Mouse (Mus musculus) embryo, embryonic 10.5 days (tissue): Measurements from ENCODE around the gene Itga2.
A peak's percentile ranks its signal among the peaks of the same experiment; 100 is the strongest.

Experiments
- DNase-seq: peaks from one replicate; pipeline ENCODE4 v3.0.0-alpha.2; 2015; ENCODE audit warnings: low spot score

The Itga2 gene

DNA sequence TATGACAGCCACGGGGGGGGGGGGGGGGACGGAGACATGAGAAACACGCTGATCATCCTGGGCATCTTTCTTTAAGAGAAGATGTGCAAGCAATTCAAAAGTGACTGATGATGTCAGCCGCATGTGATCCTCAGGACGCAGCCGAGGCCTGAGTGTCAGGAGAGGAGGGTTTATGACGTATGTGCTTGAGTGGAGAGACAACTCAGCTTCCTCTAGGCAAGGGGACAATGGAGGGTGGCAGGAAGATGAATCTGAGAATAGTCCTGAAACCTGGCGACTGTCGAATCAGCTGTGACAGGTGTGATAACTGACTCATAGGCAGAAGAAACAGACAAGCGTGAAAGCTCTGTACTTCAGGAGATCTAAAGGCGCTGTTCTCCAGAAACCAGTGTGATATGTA is 53.2 kb downstream of the Itga2 start:
- DNase-seq: no peak

DNA sequence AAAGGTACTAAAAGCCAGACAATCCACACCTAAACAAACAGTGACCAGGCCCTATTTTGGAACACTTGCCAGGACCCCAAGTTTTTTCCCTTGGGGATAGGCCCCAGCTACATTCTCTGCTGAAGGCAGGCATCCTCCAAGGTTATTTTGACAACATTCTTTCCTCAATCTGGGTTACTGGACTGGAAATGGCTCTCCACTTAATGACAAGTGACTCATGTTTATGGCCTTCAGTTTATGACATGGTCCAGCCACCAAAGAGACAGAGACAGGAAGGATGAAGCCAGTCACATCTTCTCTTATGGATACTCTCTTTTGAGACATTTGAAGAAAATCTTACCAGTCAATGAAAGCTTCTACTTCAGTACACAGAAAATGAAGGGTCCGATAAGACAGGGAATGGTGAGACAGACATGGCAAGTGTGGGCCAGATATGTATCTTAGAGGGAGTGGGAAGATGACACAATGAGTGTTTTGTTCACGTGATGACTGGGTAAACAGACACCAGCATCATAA is 55.8 kb downstream of the Itga2 start:
- DNase-seq: no peak

DNA sequence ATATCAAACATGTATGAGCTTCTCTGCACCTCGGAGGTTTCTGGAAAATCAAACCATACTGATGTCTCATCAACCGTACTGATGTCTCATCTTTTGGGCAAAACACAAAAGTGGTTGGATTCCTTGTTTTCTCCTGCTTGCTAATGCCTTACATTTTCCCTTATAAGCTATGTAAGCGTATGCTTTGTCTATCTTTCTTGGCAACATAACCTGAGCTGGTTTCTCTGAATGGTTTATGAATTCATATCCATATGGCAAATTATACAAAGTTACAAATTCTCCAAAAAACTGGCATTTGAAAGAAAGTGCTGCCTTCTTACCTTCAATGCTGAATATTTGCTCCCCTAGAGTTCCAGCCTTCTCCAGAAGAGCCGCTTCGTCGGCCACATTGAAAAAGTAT is 57.2 kb downstream of the Itga2 start:
- DNase-seq: no peak

DNA sequence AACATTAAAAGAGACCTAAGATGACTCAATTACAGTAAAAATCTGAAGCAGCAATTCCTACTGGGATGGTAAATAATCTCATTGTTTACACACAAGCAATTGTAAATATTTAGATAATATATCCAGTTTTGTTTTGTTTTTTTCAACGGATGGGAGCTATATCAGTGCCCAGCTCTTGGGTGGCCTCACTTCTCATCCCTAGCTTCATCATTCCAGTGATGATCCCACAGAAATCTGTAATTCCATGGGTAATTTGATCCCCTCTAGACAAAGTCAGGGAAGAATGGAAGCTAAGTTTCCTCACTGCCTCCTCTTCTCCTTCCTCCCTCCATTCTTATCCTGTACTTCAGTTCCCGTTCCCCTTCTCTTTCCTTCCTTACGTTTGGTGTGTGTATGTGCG is 74.4 kb downstream of the Itga2 start:
- no peak for DNase-seq

DNA sequence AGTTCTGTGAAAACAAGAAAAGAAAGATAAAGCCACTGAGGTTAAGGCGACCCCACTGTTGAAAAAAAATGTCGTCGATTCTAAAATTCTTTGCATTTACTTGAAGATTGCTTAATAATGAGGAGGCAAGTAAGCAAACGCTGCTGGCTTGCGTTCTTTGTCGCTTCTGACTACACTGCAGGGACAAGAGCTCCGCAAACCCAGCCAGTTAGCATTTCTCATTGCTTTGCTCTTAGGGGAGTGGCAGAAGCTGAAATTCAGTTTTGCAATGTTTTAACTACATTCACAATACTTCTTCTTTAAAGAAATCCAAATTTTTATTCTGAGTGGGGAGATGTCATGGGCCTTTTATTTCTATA is 75.7 kb downstream of the Itga2 start:
- peak; percentile 16 for DNase-seq

DNA sequence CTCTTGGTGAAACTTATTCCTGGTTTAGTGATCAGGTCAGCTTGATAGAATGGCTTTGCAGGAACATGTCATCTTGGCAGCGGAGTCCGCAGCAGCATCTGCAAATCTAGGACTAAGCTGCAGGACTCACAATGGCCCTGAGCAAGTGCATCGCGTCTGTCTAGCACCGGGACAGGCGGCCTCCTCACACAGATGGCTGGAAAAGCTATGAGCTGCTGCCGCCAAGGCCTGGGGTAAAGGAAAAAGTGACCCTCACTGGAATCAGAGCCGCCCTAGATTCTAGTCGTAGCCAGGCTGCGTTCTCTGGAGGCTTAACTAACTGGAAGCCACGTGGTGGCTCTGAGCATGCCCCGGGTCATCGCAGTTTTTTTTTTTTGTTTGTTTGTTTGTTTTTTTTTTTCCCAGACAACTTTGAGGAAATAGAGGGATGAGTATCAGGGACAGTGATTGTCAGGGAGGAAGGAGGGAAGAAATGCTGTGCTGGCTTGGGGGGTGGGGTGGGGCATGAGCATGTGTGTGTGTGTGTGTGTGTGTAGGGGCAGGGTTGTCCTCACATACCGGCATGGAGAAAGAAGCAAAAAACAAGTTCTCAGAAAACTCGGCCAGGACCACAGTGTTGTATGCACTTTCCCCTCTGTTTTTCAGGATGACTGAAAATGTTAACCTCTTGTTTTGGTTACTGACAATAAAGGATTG is 76.2 kb downstream of the Itga2 start:
- peak; percentile 50 for DNase-seq

DNA sequence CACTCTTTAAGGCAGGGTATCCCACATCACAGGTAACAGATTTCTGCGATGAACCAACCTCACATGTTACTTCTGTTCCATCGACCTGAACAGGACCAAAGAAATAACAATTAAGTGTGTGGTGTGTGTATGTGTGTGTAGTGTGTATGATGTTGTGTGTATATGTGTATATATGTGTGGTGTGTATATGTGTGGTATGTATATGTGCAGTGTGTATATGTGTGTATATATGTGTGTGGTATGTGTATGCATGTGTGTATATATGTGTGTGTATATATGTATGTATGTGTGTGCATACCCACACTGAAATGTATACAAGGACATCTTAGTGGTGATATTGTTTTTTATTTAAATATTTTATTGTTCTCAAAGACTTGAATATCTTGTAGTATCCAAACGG is 77.5 kb downstream of the Itga2 start:
- no peak for DNase-seq

DNA sequence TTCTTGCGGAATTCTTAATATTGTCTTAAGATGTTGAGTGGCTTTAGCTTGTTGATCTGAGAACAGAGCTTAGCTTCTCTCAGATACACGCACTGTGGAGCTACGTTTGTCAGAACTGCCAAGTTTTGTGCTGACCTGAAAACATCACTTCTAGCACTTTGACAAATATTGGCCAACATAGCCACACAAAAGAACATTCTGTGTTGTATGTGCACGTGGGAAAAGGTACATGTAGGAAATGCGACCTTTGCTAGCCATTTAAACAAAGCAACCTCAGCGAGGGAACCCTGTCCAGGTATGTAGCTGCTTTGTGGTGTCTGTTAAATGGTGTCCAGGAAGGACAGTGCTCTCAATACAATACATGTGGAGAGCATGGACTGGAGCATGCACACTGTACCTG is 77.9 kb downstream of the Itga2 start:
- DNase-seq: no peak

DNA sequence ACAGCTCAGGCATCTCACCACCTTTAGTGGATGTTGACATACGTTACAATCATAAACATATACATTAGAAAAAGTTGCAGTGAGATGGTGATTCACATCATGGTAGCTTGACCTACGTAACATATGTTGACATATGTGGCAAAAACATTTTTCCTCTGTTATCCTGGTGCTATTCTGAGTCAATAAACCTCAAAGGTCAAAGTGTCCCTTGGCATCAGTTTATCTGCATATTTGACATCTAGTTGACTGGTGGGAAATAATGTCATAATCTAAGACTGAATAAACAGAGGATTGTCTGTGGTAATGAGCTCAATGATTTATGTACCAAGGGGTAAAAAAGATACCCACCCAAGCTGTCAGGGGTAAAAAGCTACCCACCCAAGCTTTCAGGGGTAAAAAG is 78.7 kb downstream of the Itga2 start:
- no peak for DNase-seq

DNA sequence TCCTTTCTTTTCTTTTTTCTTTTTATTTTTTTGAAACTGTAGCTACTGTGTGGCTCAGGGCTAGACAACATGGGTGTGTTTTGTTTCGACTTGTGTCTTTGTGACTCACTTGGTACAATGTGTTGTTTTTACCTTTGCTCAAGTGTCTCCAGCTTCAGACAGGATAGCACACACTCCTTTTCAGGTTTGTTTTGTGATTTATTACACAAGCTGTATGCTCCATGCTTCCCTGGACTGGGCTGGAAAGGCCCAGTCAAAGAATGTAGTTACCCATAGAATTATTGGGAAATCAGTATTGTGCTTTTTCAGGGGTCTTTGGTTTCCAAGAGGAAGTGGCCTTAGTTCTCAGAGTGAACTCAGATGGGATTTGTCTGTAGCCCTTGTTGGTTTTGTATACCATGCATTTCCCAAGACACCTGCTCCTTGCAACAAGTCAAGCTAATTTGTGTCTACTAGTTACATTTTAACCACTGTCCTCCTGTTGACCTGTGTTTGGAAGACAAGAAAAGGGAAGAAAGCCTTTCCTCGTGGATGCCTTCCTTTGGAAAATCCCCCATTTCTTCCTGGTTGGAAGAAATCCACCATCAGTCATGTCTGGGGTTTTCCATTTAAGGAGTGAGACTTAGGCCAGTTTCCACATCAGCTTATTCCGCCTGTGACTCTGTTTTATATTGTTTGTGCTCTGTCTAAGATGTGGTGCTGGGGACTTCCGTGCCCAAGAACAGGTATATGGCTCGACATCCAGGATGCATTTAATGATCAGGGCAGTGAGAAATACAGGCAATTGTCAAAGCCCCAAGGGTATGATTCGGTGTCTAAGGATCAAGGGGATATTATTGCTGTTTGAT is 79.4 kb downstream of the Itga2 start:
- DNase-seq: no peak

DNA sequence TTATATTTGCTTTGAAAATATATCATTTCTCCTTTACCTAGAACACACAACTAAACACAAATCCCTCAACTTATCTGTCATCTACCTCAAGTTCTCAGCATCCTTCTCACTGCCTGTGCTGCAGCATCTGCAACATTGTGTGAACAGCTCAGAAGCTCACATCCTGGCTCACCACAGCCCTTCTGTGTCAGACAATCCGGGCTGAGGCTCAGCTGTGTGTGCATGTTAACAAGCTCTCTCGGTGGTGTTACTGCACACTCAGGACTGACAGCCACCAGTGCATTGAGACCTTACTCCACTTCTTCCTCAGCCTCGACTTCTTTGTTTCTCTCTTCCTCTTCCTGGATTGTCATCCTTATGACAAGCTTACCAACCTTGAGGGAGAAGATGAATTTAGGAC is 83.0 kb downstream of the Itga2 start:
- no peak for DNase-seq

DNA sequence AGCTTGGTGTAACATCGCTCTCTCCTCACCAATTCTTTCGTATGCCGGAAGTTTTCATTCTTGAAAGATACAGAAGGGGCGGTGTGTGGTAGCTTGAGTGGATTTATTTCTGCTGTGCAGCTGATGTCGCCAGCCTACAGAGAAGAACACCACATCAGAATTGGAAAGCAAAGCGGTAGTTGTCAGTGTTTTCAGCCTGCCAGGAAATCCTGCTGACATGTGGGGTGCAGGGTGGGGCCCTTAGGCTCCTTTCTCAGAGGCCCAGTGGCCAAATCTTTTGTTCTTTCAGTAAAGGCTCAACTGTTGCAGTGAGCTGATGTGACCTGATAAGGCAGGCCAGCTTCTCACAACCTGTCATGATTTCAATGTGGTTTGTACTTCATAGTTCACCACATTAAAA is 86.1 kb downstream of the Itga2 start:
- no peak for DNase-seq

DNA sequence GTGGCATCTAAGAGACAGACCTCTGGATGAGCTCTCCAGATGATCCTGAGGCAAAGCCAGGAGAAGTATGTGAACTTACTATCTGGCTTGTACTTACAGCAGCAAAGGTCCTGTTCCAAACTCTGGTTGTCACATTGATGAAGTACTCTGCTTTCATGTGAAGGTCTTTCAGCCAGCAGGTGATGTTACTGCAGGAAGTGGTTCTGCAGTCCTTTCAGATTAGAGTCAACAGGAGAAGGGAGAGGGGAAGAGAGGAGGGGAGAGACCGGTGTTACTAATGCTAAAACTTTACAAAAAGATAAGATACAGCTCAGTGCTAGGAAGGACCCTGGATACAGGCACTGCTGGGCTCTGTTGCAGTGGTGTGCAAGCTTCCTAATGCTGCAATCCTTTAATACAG is 88.6 kb downstream of the Itga2 start:
- no peak for DNase-seq

DNA sequence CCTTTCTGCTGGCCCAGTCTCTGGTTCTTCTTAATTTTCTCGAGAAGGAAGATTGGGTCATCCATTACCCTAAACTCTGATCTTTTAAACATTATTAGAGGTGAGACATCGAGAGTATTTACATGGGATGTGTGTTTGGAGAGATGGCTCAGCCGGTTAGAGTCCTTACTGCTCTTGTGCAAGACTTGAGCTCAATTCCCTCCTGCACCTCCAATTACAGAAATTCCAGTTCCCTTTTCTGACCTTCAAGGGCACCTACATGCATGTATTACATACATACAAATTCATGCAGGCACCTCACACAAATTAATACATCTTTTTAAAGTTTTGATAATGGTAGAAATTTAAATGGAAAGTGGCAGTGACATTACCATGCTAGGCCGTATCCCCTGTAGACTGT is 91.4 kb downstream of the Itga2 start:
- no peak for DNase-seq

DNA sequence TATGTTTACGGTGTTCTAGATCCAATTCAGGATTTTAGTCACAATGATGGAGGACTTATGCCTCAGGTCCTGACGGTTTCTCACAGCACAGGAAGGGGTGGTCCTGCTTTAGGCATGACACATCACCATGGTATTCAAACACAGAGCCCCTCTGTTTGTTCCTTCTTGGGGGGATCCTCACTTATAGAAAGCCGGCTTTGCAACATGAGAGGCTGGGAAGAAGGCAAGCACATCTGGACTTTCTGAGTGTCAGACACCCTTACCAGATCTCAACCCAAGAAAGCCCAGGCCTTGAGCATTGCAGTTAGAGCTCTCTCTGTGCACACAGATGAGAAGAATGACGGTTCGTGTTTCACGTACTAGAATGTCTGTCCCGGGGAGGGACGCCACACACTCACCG is 92.8 kb downstream of the Itga2 start:
- DNase-seq: no peak

DNA sequence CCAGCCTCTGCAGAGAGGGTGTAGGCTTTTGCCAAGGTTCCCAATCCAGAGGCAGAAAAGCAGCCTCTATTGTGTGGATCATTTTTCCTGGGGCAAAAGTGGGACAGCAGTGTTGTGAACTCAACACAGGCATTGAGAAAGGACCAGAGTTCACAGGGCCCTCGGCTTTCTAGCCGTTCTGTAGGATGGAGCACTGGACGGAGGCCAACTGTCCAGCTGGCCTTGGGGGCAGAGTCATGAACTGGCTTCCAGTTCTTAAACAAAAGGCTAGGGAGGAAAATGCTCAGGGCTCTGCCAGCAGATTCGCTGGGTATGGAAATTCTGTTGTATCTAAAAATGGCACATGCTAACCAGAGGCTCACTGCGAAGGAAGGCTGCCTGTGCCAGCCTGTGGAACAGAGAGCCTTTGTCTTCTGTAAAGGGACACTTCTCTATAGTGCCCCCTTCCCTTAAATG is 93.3 kb downstream of the Itga2 start:
- DNase-seq: no peak

DNA sequence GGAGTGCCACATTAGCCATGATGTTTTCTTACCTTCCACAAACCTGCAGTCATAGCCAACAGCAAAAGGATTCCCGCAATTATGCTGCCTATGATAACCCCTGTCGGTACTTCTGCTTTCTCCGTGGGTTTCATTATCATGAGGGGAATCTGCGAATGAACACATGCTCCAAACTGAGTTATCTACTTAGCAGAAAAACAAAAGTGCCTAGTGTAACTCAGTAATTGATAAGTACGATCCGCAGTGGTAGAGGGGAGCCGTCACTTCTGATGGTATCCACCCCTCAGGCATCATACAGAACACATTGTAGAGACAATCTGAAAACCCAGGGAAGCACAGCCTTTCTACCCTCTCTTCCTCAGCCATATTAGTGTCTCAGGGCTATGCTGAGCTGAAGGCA is 94.8 kb downstream of the Itga2 start:
- DNase-seq: no peak

DNA sequence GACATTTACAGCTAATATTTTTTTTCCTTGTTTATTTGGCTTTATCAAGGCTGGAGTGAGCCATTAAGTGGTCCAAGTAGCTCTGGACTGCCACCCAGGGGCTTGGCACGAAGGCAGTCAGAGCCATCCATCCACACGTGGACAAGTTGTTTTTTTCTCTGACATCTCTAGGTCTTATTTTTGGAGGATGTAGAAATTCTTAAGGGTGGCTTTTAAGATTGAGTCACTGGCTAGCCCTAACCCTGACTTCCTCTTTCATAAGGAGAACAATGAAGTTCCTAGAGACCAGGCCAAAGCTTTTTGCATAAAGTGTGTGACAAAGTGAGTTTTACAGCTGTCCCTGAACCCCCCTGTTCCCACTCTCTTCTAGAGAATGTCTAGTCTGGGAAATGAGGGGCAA is 97.3 kb downstream of the Itga2 start:
- DNase-seq: no peak

DNA sequence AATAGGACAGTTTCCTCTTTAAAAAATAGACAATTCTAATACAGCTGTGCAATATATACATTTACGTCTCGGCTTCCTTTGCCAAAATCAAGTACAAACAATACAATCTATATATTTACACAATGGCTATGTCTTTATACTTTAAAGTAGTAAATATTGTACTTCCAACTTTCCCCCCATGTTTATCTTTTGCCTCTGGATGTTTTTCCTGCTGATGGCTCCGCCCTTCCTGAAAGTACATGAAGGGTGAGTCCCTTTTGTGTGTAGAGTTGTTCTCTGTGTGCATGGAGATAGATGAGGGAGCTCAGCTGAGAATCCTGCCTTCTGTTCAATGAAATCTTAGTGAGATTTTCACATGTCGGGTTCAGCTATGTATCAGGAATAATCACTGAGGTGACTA is 98.5 kb downstream of the Itga2 start:
- no peak for DNase-seq

DNA sequence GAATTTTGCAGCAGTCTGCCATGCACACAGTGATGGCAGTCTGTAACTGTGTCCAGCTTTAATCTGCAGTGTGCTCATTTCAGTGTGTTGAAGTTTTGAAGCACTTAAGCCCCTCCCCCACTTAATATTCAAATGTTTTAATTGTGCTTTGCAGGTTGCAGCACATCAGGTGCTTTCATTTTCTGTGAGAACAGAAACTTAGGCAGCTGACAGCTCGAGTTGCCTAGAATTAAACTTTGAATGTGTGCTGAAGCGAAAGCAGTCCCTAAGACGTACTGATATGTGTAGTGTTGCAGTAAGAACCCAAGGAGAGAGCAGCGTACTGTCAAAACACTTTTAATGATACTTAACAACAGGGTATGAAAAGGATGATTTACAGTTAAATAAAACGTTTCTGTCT is 99.1 kb downstream of the Itga2 start:
- no peak for DNase-seq

DNA sequence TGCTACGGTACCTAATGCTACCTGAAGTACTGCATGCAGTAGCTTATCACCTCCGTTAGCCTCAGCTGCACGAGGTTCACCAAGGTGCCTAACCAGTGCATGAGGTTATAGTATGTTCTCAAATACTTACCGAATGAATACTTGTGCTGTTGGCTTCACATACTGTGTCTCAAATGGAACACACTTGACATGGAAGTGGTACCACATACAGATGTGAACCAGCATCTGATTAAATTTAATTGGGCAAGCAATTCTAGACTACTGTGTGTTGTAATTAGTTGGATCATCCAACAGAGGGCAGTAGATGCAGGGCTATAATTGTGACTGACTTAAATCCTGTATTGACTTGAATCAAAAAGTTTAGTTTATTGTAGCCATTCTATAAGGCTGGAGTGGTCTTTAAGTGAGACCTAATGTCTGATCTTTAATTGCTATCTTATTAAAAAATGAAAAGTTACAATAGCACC is 100.5 kb downstream of the Itga2 start:
- peak; percentile 81 for DNase-seq

DNA sequence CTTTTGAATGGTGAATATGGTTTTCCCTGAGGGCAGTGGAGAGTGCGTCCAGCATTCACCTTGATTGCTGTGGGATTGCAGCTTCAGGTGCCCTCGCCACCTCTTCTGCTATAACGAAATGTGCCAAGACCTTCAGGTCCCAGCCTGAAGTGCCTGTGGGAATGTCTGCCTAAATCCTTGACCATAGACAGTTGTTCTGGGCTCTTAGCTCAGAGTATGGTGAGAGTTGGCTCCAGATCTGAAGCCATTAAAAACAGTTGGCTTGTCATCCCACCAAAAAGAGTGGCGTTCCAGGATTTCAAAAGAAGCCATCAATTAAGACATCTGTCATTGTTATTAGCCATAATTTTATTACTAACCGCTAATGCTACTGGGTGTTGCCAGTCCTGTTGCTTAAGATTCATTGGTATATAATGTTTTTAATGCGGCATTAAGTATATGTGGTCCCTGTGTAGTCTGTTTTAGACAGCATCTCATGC is 106.5 kb downstream of the Itga2 start:
- no peak for DNase-seq

DNA sequence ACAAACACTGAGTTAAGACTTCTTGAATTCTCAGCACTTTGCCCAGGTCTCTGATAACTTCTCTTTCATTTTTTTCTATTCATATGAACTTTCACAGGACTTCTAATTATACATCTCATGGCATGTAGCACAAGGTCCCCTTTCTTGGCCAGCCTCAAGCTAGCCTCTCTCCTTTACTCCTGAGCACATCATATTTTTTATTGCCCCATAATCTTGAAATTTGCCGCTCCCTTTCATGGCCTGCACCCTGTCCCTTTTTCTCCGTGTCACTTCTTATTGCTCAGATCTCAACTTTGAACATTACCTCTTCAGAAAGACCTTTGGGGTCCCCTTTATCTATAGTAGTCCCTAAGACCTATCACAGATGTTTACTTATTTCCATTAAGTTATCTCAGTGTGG is 109.0 kb downstream of the Itga2 start:
- DNase-seq: no peak
